Mouse (Mus musculus): ENCODE measurements around the gene Frmpd3. TPM values are rescaled to one million over a fixed set of nuclear protein-coding genes. Genes with fewer than 3 reads are reported as not detected.

The Frmpd3 gene
- polyA plus RNA-seq, 1 experiment, result 0.02 TPM

DNA sequence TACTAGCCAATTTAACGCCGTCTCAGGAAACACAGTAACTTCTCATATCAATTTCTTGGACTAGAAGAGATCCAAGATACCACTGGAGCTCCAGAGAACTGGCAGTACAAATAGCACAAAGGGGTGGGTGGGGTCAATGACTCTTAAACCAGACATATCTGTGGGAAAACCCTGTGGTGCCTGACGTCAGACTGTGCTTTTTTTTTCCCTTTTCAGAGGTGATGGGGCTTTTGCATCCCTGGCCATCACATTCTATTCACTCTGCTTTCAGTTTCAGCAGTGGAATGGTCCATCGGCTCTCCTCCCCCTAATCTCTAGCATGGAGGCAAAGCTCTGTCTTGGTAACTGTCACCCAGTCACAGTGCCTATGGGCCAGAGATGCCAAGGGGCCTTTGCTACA, 85.1 kb downstream of the Frmpd3 start:
- no peak overlapping the region for H3K27ac ChIP-seq (ENCODE audit: insufficient read depth, low read length)
- WGBS, result 74% methylated on average over 4 of the region's 4 CpGs
- H3K4me3 ChIP-seq (ENCODE audit: extremely low read depth, insufficient read depth, insufficient read length), result no peak overlapping the region
- no peak for DNase-seq (ENCODE audit: low read depth in 1 of 2, low spot score in 2 of 2)
- H3K4me1 ChIP-seq (ENCODE audit: control insufficient read depth, insufficient read depth, insufficient read length), result no peaks in the 10 kb centered on the region
- no peaks in the 10 kb centered on the region for H3K27me3 ChIP-seq (ENCODE audit: control insufficient read depth, insufficient read depth, low read length)
- TF ChIP-seq POLR2A (IDR thresholded peaks at IDR 0.05; ENCODE audit: low read depth, low read length) (no peak), CTCF (IDR thresholded peaks at IDR 0.05; ENCODE audit: extremely low read depth, insufficient read depth, insufficient read length, insufficient replicate concordance) (no peak)
- no peaks in the 10 kb centered on the region for H3K36me3 ChIP-seq (ENCODE audit: control insufficient read depth, insufficient read depth, low read length)

DNA sequence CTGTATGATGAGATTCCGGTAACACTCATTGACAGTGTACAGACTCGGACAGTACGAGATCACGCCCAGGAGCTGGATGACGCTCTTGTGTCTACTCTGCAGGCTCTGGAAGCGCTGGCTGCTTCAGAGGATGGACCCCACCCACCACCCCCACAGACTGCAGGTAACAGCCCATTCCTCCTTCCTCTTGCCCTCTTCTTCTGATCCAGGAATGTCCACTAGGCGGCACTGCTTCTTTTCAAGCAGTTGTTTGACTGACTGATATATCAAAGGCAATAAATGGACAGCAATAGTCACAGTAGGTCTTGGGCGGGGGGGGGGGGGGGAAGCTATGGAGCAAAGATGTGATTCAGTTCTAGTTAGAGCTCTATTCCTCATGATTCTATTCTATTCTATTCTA, 86.2 kb downstream of the Frmpd3 start:
- H3K27ac ChIP-seq (ENCODE audit: insufficient read depth, low read length), result no peak overlapping the region
- TF ChIP-seq POLR2A (IDR thresholded peaks at IDR 0.05; ENCODE audit: low read depth, low read length) (no peak), CTCF (IDR thresholded peaks at IDR 0.05; ENCODE audit: extremely low read depth, insufficient read depth, insufficient read length, insufficient replicate concordance) (no peak)
- no peaks in the 10 kb centered on the region for H3K4me1 ChIP-seq (ENCODE audit: control insufficient read depth, insufficient read depth, insufficient read length)
- peak in 1 of 2 experiments; percentile 11 for DNase-seq (ENCODE audit: low read depth in 1 of 2, low spot score in 2 of 2)
- H3K36me3 ChIP-seq (ENCODE audit: control insufficient read depth, insufficient read depth, low read length), result no peaks in the 10 kb centered on the region
- whole genome bisulfite sequencing, result 74% methylated on average over 8 of the region's 8 CpGs
- H3K4me3 ChIP-seq (ENCODE audit: extremely low read depth, insufficient read depth, insufficient read length), result no peak overlapping the region
- no peaks in the 10 kb centered on the region for H3K27me3 ChIP-seq (ENCODE audit: control insufficient read depth, insufficient read depth, low read length)

DNA sequence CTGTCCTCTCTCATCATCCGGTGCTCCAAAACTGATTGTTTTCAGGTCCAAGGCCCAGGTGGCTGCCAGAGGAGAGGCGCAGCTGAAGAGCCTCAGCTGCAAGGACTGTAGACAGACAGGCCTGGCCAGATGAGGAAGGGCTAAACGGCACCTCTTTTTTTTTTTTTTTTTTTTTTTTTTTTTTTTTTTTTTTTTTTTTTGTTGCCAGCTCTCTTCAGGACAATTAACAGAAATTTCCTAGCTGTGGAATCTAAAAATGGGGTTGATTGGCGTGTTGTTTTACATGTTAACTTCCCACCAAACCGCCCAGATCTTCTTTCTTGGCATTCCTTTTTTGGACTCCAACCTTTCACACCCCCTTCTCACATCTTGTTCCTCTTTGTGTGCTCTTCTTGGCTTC, 87.9 kb downstream of the Frmpd3 start:
- Histone ChIP-seq H3K27ac (ENCODE audit: insufficient read depth, low read length) (no peak overlapping the region), H3K27me3 (ENCODE audit: control insufficient read depth, insufficient read depth, low read length) (no peaks in the 10 kb centered on the region), H3K4me1 (ENCODE audit: control insufficient read depth, insufficient read depth, insufficient read length) (no peaks in the 10 kb centered on the region), H3K36me3 (ENCODE audit: control insufficient read depth, insufficient read depth, low read length) (no peaks in the 10 kb centered on the region), H3K4me3 (ENCODE audit: extremely low read depth, insufficient read depth, insufficient read length) (no peak overlapping the region)
- TF ChIP-seq CTCF (IDR thresholded peaks at IDR 0.05; ENCODE audit: extremely low read depth, insufficient read depth, insufficient read length, insufficient replicate concordance) (no peak), POLR2A (IDR thresholded peaks at IDR 0.05; ENCODE audit: low read depth, low read length) (no peak)
- no peak for DNase-seq (ENCODE audit: low read depth in 1 of 2, low spot score in 2 of 2)
- 75% methylated on average over 5 of the region's 5 CpGs for WGBS

DNA sequence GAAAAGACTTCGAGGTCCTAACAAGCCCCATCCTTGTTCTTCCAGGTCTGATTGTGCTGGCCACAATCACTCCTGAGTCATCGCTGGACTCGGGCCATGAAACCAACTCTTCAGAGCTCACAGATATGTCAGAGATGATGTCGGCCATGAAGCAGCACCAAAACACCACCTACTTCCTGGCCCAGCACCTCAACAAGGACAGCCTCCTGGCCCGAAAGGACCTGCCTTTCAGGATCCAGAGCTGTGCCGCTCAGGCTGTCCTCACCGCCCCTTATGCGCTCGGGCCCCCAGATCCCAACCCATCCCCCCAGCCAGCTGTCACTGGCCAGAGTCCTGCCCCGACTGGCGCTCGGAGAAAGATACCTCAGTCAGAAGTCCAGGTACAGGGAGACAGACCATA, 88.4 kb downstream of the Frmpd3 start:
- no peaks in the 10 kb centered on the region for H3K4me1 ChIP-seq (ENCODE audit: control insufficient read depth, insufficient read depth, insufficient read length)
- WGBS, result 84% methylated on average over 12 of the region's 12 CpGs
- no peak for TF ChIP-seq POLR2A (IDR thresholded peaks at IDR 0.05; ENCODE audit: low read depth, low read length)
- TF ChIP-seq CTCF (IDR thresholded peaks at IDR 0.05; ENCODE audit: extremely low read depth, insufficient read depth, insufficient read length, insufficient replicate concordance), result no peak

DNA sequence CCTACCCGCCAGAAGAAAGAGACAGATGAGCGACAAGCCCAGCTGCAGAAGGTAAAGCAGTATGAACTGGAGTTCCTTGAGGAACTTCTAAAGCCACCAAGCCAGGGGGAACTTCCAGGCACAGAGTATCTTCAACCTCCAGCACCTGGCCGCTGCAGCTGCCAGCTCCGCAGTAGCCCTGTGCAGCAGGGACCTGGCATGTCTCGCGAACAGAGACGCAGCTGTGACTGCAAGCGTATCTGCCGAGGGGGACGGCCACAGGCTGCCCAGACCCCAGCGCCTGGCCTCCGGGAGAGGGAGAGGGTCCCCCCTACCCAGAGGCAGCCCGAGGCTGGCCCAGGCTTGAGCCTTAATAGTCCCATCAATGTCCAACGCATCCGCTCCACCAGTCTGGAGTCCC, 89.9 kb downstream of the Frmpd3 start:
- Histone ChIP-seq H3K4me1 (ENCODE audit: control insufficient read depth, insufficient read depth, insufficient read length) (no peaks in the 10 kb centered on the region), H3K4me3 (ENCODE audit: extremely low read depth, insufficient read depth, insufficient read length) (no peak overlapping the region), H3K27me3 (ENCODE audit: control insufficient read depth, insufficient read depth, low read length) (no peaks in the 10 kb centered on the region), H3K36me3 (ENCODE audit: control insufficient read depth, insufficient read depth, low read length) (no peaks in the 10 kb centered on the region), H3K27ac (ENCODE audit: insufficient read depth, low read length) (no peak overlapping the region)
- no peak for DNase-seq (ENCODE audit: low read depth in 1 of 2, low spot score in 2 of 2)
- TF ChIP-seq CTCF (IDR thresholded peaks at IDR 0.05; ENCODE audit: extremely low read depth, insufficient read depth, insufficient read length, insufficient replicate concordance) (no peak), POLR2A (IDR thresholded peaks at IDR 0.05; ENCODE audit: low read depth, low read length) (no peak)
- 88% methylated on average over 15 of the region's 15 CpGs for WGBS

More for the DNA sequence above, 88.4 kb downstream of the Frmpd3 start:
- Histone ChIP-seq H3K4me3 (ENCODE audit: extremely low read depth, insufficient read depth, insufficient read length) (no peak overlapping the region), H3K27ac (ENCODE audit: insufficient read depth, low read length) (no peak overlapping the region), H3K36me3 (ENCODE audit: control insufficient read depth, insufficient read depth, low read length) (no peaks in the 10 kb centered on the region), H3K27me3 (ENCODE audit: control insufficient read depth, insufficient read depth, low read length) (no peaks in the 10 kb centered on the region)
- DNase-seq (ENCODE audit: low read depth in 1 of 2, low spot score in 2 of 2), result no peak

DNA sequence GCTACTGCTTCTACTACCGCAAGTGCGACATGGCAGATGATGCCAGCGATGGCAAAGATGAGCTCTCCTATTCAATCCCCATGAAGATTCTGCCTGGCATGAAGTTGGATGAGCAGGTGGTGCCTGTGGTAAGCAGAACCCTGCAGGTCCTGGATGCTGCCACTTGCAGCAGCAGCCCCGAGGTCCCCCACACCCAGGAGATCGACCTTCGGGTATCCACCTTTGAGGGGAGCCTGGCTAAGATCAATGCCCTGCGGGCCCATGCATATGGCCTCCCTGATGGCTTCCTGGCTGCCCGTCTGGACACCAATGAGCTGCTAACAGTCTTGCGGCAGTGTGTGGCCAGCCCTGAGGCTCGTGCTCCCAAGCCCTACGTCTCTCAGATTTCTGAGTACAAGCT, 90.7 kb downstream of the Frmpd3 start:
- DNase-seq (ENCODE audit: low read depth in 1 of 2, low spot score in 2 of 2), result no peak
- no peak overlapping the region for H3K4me3 ChIP-seq (ENCODE audit: extremely low read depth, insufficient read depth, insufficient read length)
- no peak overlapping the region for H3K27ac ChIP-seq (ENCODE audit: insufficient read depth, low read length)
- H3K27me3 ChIP-seq (ENCODE audit: control insufficient read depth, insufficient read depth, low read length), result no peaks in the 10 kb centered on the region
- 92% methylated on average over 11 of the region's 11 CpGs for WGBS
- no peaks in the 10 kb centered on the region for H3K4me1 ChIP-seq (ENCODE audit: control insufficient read depth, insufficient read depth, insufficient read length)
- no peaks in the 10 kb centered on the region for H3K36me3 ChIP-seq (ENCODE audit: control insufficient read depth, insufficient read depth, low read length)
- TF ChIP-seq CTCF (IDR thresholded peaks at IDR 0.05; ENCODE audit: extremely low read depth, insufficient read depth, insufficient read length, insufficient replicate concordance) (no peak), POLR2A (IDR thresholded peaks at IDR 0.05; ENCODE audit: low read depth, low read length) (no peak)

DNA sequence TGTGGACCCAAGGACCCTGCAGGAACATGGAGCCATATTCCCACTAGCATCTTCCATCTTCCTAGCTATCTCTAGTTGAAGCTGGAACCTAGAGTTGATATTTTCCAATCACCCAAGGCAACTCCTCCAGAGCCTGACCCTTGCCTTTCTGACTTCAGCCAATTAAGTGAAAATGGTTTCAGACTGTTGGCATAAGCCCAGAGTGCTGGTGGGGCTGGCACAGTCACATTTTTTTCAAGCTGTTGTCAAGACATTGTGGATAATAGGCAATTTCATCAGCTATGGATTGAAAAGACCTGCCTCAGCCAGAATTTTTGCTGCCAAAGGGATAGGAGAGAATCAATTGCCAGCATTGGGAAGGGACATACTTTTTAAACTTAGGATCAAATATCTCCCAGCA, 95.8 kb downstream of the Frmpd3 start:
- Histone ChIP-seq H3K4me3 (ENCODE audit: extremely low read depth, insufficient read depth, insufficient read length) (no peak overlapping the region), H3K4me1 (ENCODE audit: control insufficient read depth, insufficient read depth, insufficient read length) (peaks cover 3% of the 10 kb centered on the region; the same call in 1 of the 2 replicates), H3K36me3 (ENCODE audit: control insufficient read depth, insufficient read depth, low read length) (no peaks in the 10 kb centered on the region), H3K27me3 (ENCODE audit: control insufficient read depth, insufficient read depth, low read length) (no peaks in the 10 kb centered on the region), H3K27ac (ENCODE audit: insufficient read depth, low read length) (no peak overlapping the region)
- DNase-seq (ENCODE audit: low read depth in 1 of 2, low spot score in 2 of 2), result no peak
- no peak for TF ChIP-seq CTCF (IDR thresholded peaks at IDR 0.05; ENCODE audit: extremely low read depth, insufficient read depth, insufficient read length, insufficient replicate concordance)
- no peak for TF ChIP-seq POLR2A (IDR thresholded peaks at IDR 0.05; ENCODE audit: low read depth, low read length)
